Mouse (Mus musculus) erythroblast, embryonic 14.5 days (primary cell): ENCODE measurements at regions not wholly inside any gene's neighbourhood (a gene's known extent, or its start where the extent isn't known, plus 50 kb on each side); places are given as distances from the start of the nearest gene placed in this dataset.

ENCODE experiments used
- GATA1 ChIP-seq: IDR thresholded peaks from 2 replicates; pipeline ENCODE4 v1.6.1; 2012; ENCODE audit warnings: low read length, inconsistent platforms, mixed read lengths
- TAL1 ChIP-seq: IDR thresholded peaks from 3 replicates; pipeline ENCODE4 v1.6.1; 2012; ENCODE audit warnings: low read length, inconsistent platforms, mixed read lengths

DNA sequence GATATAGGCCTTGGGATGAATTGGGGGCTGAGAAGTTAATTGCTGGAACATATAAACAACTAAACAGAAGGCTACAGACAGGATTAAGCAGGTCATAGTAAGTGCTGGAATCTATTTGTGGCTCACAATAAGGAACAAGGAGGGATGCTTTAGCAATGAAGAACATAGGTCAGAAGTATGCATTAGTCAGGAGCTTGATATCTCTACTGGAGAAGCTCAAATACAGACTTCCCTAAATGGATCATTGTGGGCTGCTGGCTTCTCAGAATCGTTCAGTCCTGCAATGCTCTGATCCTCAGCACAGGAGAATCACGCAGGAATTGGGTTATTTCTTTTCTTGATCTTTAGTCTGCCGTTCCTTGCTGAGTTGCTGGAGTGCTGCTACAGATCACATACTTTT is 428.6 kb upstream of the Cited2 start:
- TF ChIP-seq GATA1 (no peak), TAL1 (no peak)
